Mouse (Mus musculus) megakaryocyte, embryonic 14.5 days (primary cell): ENCODE data around the gene Smug1.

Source experiments
- FLI1 ChIP-seq: IDR thresholded peaks from 2 replicates; pipeline ENCODE4 v1.6.1; 2012; ENCODE audit warnings: low read length, inconsistent platforms, mixed read lengths
- GATA1 ChIP-seq: IDR thresholded peaks from 3 replicates; pipeline ENCODE4 v1.6.1; 2012; ENCODE audit warnings: mixed read lengths, low read length, inconsistent platforms, borderline replicate concordance

DNA sequence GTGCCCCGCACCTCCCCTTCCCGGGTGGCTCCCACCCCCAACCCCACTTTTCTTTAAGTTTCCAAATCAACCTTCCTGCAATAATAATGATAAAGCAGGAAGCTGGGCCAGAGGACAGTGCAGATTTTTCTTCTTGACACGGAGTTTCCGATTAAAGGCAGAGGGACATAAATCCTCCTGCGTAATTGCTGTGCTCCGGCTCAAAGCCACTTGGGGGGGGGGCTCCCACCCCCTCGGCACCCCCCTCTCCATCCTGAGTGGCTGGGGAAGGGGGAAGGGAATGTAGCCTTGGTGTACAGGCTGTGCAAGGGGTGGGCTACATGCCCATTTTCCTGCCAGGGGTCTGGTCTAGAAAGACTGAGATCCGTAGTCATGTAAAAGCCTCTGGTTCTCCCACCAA is 43.5 kb downstream of the Smug1 start:
- TF ChIP-seq GATA1 (no peak), FLI1 (no peak)
